Mouse (Mus musculus): ENCODE data around the gene Sh3glb1. TPM values are rescaled to one million over a fixed set of nuclear protein-coding genes. Genes with fewer than 3 reads are reported as not detected.

Sh3glb1 gene
- polyA plus RNA-seq, 1 experiment, result 182 TPM

GRCm38 (mm10) chr3:144679701-144680159 is 40.4 kb downstream of the Sh3glb1 start:
- Histone ChIP-seq H3K27ac (ENCODE audit: insufficient read depth, low read depth, low read length) (no peak overlapping the region), H3K4me3 (ENCODE audit: insufficient read depth, low read depth, low read length) (no peak overlapping the region), H3K4me1 (ENCODE audit: control insufficient read depth, insufficient read depth, low read length) (no peaks in the 10 kb centered on the region)
- WGBS, result 82% methylated on average over 8 of the region's 8 CpGs
- TF ChIP-seq POLR2A (IDR thresholded peaks at IDR 0.05; ENCODE audit: insufficient read depth, low read depth, low read length), result no peak
- no peak for TF ChIP-seq CTCF (IDR thresholded peaks at IDR 0.05; ENCODE audit: insufficient read depth, low read depth, low read length)

- no peak overlapping the region for H3K4me3 ChIP-seq (ENCODE audit: insufficient read depth, low read depth, low read length)
- TF ChIP-seq CTCF (IDR thresholded peaks at IDR 0.05; ENCODE audit: insufficient read depth, low read depth, low read length), result no peak
- TF ChIP-seq POLR2A (IDR thresholded peaks at IDR 0.05; ENCODE audit: insufficient read depth, low read depth, low read length), result no peak
- WGBS, result 72% methylated on average over 4 of the region's 4 CpGs
- no peaks in the 10 kb centered on the region for H3K4me1 ChIP-seq (ENCODE audit: control insufficient read depth, insufficient read depth, low read length)
- H3K27ac ChIP-seq (ENCODE audit: insufficient read depth, low read depth, low read length), result no peak overlapping the region
These were observed 41.0 kb downstream of the Sh3glb1 start for GRCm38 (mm10) chr3:144679137-144679536.

GRCm38 (mm10) chr3:144677751-144678150 is 42.4 kb downstream of the Sh3glb1 start:
- no peak overlapping the region for H3K27ac ChIP-seq (ENCODE audit: insufficient read depth, low read depth, low read length)
- H3K4me1 ChIP-seq (ENCODE audit: control insufficient read depth, insufficient read depth, low read length), result no peaks in the 10 kb centered on the region
- WGBS, result 96% methylated on average over 6 of the region's 6 CpGs
- no peak overlapping the region for H3K4me3 ChIP-seq (ENCODE audit: insufficient read depth, low read depth, low read length)
- TF ChIP-seq CTCF (IDR thresholded peaks at IDR 0.05; ENCODE audit: insufficient read depth, low read depth, low read length) (no peak), POLR2A (IDR thresholded peaks at IDR 0.05; ENCODE audit: insufficient read depth, low read depth, low read length) (no peak)

GRCm38 (mm10) chr3:144676249-144676648 is 43.9 kb downstream of the Sh3glb1 start:
- TF ChIP-seq CTCF (IDR thresholded peaks at IDR 0.05; ENCODE audit: insufficient read depth, low read depth, low read length) (no peak), POLR2A (IDR thresholded peaks at IDR 0.05; ENCODE audit: insufficient read depth, low read depth, low read length) (no peak)
- 95% methylated on average over 9 of the region's 9 CpGs for WGBS

GRCm38 (mm10) chr3:144672016-144672415 is 48.1 kb downstream of the Sh3glb1 start:
- H3K4me3 ChIP-seq (ENCODE audit: insufficient read depth, low read depth, low read length), result no peak overlapping the region
- H3K27ac ChIP-seq (ENCODE audit: insufficient read depth, low read depth, low read length), result no peak overlapping the region
- no peak for TF ChIP-seq POLR2A (IDR thresholded peaks at IDR 0.05; ENCODE audit: insufficient read depth, low read depth, low read length)
- TF ChIP-seq CTCF (IDR thresholded peaks at IDR 0.05; ENCODE audit: insufficient read depth, low read depth, low read length), result no peak
- WGBS, result 52% methylated on average over 8 of the region's 8 CpGs
- peaks cover 18% of the 10 kb centered on the region for H3K4me1 ChIP-seq (ENCODE audit: control insufficient read depth, insufficient read depth, low read length)

More at GRCm38 (mm10) chr3:144676249-144676648, 43.9 kb downstream of the Sh3glb1 start:
- H3K27ac ChIP-seq (ENCODE audit: insufficient read depth, low read depth, low read length), result no peak overlapping the region
- H3K4me3 ChIP-seq (ENCODE audit: insufficient read depth, low read depth, low read length), result no peak overlapping the region
- H3K4me1 ChIP-seq (ENCODE audit: control insufficient read depth, insufficient read depth, low read length), result 0 out of 2 replicates have a peak, but pooled peaks cover 3% of the 10 kb centered on the region

- 78% methylated on average over 14 of the region's 14 CpGs for WGBS
- Histone ChIP-seq H3K27ac (ENCODE audit: insufficient read depth, low read depth, low read length) (no peak overlapping the region), H3K4me1 (ENCODE audit: control insufficient read depth, insufficient read depth, low read length) (peaks cover 18% of the 10 kb centered on the region), H3K4me3 (ENCODE audit: insufficient read depth, low read depth, low read length) (no peak overlapping the region)
- no peak for TF ChIP-seq CTCF (IDR thresholded peaks at IDR 0.05; ENCODE audit: insufficient read depth, low read depth, low read length)
- no peak for TF ChIP-seq POLR2A (IDR thresholded peaks at IDR 0.05; ENCODE audit: insufficient read depth, low read depth, low read length)
These were observed 49.9 kb downstream of the Sh3glb1 start for GRCm38 (mm10) chr3:144669944-144670874.

GRCm38 (mm10) chr3:144669457-144669864 is 50.7 kb downstream of the Sh3glb1 start:
- 41% methylated on average over 11 of the region's 11 CpGs for whole genome bisulfite sequencing
- TF ChIP-seq CTCF (IDR thresholded peaks at IDR 0.05; ENCODE audit: insufficient read depth, low read depth, low read length), result no peak
- no peak for TF ChIP-seq POLR2A (IDR thresholded peaks at IDR 0.05; ENCODE audit: insufficient read depth, low read depth, low read length)
- Histone ChIP-seq H3K4me3 (ENCODE audit: insufficient read depth, low read depth, low read length) (no peak overlapping the region), H3K27ac (ENCODE audit: insufficient read depth, low read depth, low read length) (no peak overlapping the region), H3K4me1 (ENCODE audit: control insufficient read depth, insufficient read depth, low read length) (peaks cover 21% of the 10 kb centered on the region)

GRCm38 (mm10) chr3:144668949-144669348 is 51.2 kb downstream of the Sh3glb1 start:
- Histone ChIP-seq H3K4me3 (ENCODE audit: insufficient read depth, low read depth, low read length) (no peak overlapping the region), H3K27ac (ENCODE audit: insufficient read depth, low read depth, low read length) (no peak overlapping the region), H3K4me1 (ENCODE audit: control insufficient read depth, insufficient read depth, low read length) (peaks cover 21% of the 10 kb centered on the region)
- TF ChIP-seq POLR2A (IDR thresholded peaks at IDR 0.05; ENCODE audit: insufficient read depth, low read depth, low read length), result no peak
- TF ChIP-seq CTCF (IDR thresholded peaks at IDR 0.05; ENCODE audit: insufficient read depth, low read depth, low read length), result no peak
- 31% methylated on average over 2 of the region's 2 CpGs for WGBS

GRCm38 (mm10) chr3:144668039-144668438 is 52.1 kb downstream of the Sh3glb1 start:
- 87% methylated on average over 9 of the region's 9 CpGs for WGBS
- H3K4me1 ChIP-seq (ENCODE audit: control insufficient read depth, insufficient read depth, low read length), result peaks cover 21% of the 10 kb centered on the region
- no peak overlapping the region for H3K4me3 ChIP-seq (ENCODE audit: insufficient read depth, low read depth, low read length)
- no peak for TF ChIP-seq POLR2A (IDR thresholded peaks at IDR 0.05; ENCODE audit: insufficient read depth, low read depth, low read length)
- no peak for TF ChIP-seq CTCF (IDR thresholded peaks at IDR 0.05; ENCODE audit: insufficient read depth, low read depth, low read length)
- H3K27ac ChIP-seq (ENCODE audit: insufficient read depth, low read depth, low read length), result no peak overlapping the region
